Mouse (Mus musculus) midbrain, embryonic 14.5 days (tissue): ENCODE results near the gene Tyw3. TPM values are rescaled to one million over a fixed set of nuclear protein-coding genes. Genes with fewer than 3 reads are reported as not detected.

Source experiments
- ATAC-seq: fragments of 200-750 bp; cut with Nextera tagmentation; 2 replicates; pipeline ENCODE4 v1.8.0; 2017; ENCODE audit warnings: moderate number of reproducible peaks, moderate library complexity; ENCODE audit not compliant: low FRiP score, low TSS enrichment
- DNase-seq: peaks from one replicate; pipeline ENCODE4 v3.0.0-alpha.2; 2015
- H3K27ac ChIP-seq: fragments of 300-500 bp; sonication (generic); replicated peaks from 2 replicates; pipeline ENCODE4 v1.5.1; 2014; ENCODE audit warnings: mild to moderate bottlenecking, low read depth, low read length, moderate library complexity
- H3K27me3 ChIP-seq: fragments of 300-500 bp; sonication (generic); 2 replicates; pipeline ENCODE4 v1.6.1; 2014; ENCODE audit warnings: low read length, control low read depth, mixed read lengths; ENCODE audit not compliant: control insufficient read depth, insufficient read depth
- H3K36me3 ChIP-seq: fragments of 300-500 bp; sonication (generic); 2 replicates; pipeline ENCODE4 v1.6.1; 2014; ENCODE audit warnings: low read length, control low read depth; ENCODE audit not compliant: control insufficient read depth, insufficient read depth
- H3K4me1 ChIP-seq: fragments of 300-500 bp; sonication (generic); 2 replicates; pipeline ENCODE4 v1.6.1; 2014; ENCODE audit warnings: mild to moderate bottlenecking, antibody characterized with exemption, low read length, control low read depth; ENCODE audit not compliant: control insufficient read depth, insufficient read depth
- H3K4me2 ChIP-seq: fragments of 300-500 bp; sonication (generic); 2 replicates; pipeline ENCODE4 v1.6.1; 2014; ENCODE audit warnings: mild to moderate bottlenecking, low read length, moderate library complexity
- H3K4me3 ChIP-seq: fragments of 300-500 bp; sonication (generic); replicated peaks from 2 replicates; pipeline ENCODE4 v1.5.1; 2014; ENCODE audit warnings: low read depth, low read length
- H3K9ac ChIP-seq: fragments of 300-500 bp; sonication (generic); replicated peaks from 2 replicates; pipeline ENCODE4 v1.6.1; 2014; ENCODE audit warnings: mild to moderate bottlenecking, low read length, moderate library complexity
- H3K9me3 ChIP-seq: fragments of 300-500 bp; sonication (generic); 2 replicates; pipeline ENCODE4 v1.6.1; 2016; ENCODE audit warnings: low read length, control low read depth, mixed read lengths; ENCODE audit not compliant: control insufficient read depth
- WGBS: fragments of 180-500 bp; shearing (Covaris S2); extraction: QIAGEN DNeasy Blood & Tissue Kit; methylation state at CpG from one replicate; pipeline ENCODE4 v1.1.7; 2014; 5-methylcytosine and 5-hydroxymethylcytosine counted together
- polyA plus RNA-seq: library from polyadenylated mRNA; unstranded; fragments of >200 nt; fragmentation: Nextera tagmentation; extraction: Ambion mirVana; gene quantifications from 2 replicates; pipeline ENCODE4 v1.2.1, GENCODE M21; 2014

Tyw3 gene
- polyA plus RNA-seq, 1 experiment from 2014 or later: 14.3 TPM

DNA sequence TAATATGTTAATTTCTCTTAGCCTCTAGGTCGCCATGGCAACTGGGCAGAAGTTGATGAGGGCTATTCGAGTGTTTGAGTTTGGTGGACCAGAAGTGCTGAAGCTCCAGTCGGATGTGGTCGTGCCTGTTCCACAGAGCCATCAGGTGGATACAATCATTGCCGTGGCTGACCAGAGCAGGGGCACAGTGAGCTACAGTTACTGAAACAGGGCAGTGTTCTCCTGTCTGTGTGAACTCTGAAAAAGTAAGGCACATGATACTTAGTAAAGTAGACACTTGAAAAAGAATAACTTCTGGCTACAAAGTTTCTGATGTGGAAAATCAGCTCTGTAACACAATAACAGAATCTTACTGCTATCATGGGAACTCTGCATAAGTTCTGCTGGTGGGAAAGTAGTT lies 8.0 kb upstream of the Tyw3 start:
- Histone ChIP-seq H3K9me3 (no peaks in the 10 kb centered on the region), H3K9ac (no peak overlapping the region), H3K36me3 (no peaks in the 10 kb centered on the region), H3K4me1 (no peaks in the 10 kb centered on the region), H3K4me3 (no peak overlapping the region), H3K4me2 (no peak overlapping the region), H3K27me3 (no peaks in the 10 kb centered on the region), H3K27ac (no peak overlapping the region)
- DNase-seq: peak; percentile 8
- WGBS: 67% methylated on average over 5 of the region's 5 CpGs
- ATAC-seq: no peak

DNA sequence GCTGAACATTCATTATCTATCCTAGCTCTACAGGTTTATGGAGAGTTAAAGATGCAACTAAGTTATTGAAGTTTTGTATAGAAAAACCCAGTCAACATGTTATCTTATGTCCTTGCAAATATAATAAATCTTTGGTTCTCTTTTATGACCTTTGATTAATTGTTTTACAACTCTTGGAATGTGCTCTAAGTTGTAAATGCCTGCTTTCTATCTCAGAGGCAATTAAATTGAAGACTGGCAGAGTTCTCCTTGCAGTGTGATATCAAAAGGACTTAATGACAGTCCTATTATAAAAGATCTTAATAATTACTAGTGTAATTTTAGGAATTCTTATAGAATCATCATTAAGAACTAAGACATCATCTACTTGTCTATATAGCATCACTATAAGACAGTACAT lies 5.2 kb upstream of the Tyw3 start:
- Histone ChIP-seq H3K4me3 (no peak overlapping the region), H3K27me3 (no peaks in the 10 kb centered on the region), H3K4me1 (0 out of 2 replicates have a peak, but pooled peaks cover 6% of the 10 kb centered on the region), H3K9ac (no peak overlapping the region), H3K9me3 (no peaks in the 10 kb centered on the region), H3K4me2 (no peak overlapping the region), H3K27ac (no peak overlapping the region), H3K36me3 (no peaks in the 10 kb centered on the region)
- ATAC-seq (no peak), DNase-seq (no peak)

DNA sequence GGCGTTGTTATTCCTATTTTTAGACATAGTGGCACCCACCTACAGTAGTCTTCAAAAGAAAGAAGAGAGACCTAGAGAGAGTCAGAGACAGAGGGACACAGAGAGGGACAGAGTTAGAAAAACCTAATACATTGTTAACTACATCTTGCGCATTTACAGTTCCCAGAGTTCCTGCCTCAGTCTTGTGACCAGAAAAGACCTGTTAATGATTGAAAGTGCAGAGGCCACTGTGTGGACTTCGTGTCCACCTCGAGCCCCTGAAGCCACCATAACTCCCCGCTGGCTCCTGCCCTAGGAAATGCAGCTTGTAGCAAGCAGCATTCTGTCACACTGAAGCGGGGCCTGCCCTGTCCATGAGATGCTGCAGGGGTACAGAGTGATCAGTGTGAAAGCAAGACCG lies 657 bp upstream of the Tyw3 start:
- peak overlapping the region; percentile 80; the same call in 1 of the 2 replicates for H3K9ac ChIP-seq

DNA sequence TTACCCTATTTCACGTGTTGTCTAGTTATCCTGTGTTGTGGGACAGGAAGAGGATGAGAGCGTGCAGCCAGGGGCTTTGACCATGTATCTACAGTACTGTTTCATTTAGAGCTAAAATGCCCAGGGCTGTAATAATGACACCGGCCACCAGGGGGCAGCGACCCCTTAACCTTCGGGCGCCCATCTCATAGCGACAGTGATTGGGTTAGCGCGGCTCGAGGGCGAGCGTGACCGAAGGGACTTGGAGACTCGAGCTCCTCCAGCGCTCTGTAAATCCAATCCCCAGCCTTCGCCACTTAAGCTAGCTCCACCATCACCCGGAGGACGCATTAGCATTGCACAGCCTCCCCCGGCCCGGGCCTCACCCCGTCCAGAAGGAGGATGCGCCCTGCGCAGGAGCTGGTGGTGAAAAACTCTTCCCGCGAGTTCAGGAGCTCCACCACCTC lies 393 bp downstream of the Tyw3 start, which contains the start of gene Cryz:
Gene Cryz (plus strand): TSS at position 224 of the 446 bp plus-strand sequence.
- ATAC-seq (peak; percentile 90), DNase-seq (peak; percentile 95)
- peak within 1 kb of the TSS; percentile 82 for H3K4me3 ChIP-seq
- peak within 1 kb of the TSS; percentile 77 for H3K4me2 ChIP-seq
- peak within 1 kb of the TSS; percentile 80 for H3K9ac ChIP-seq
- no peaks in the 10 kb centered on the region for H3K27me3 ChIP-seq
- H3K27ac ChIP-seq: peak within 1 kb of the TSS; percentile 93
- no peaks in the 10 kb centered on the region for H3K9me3 ChIP-seq
- peaks cover 27% of the 10 kb centered on the region for H3K36me3 ChIP-seq
- H3K4me1 ChIP-seq: 0 out of 2 replicates have a peak, but pooled peaks cover 9% of the 10 kb centered on the region
- under 1% methylated on average over 25 of the region's 25 CpGs for WGBS

More for the DNA sequence above, 657 bp upstream of the Tyw3 start:
- no peak for ATAC-seq
- H3K27me3 ChIP-seq: no peaks in the 10 kb centered on the region
- WGBS: 45% methylated on average over 7 of the region's 7 CpGs
- H3K36me3 ChIP-seq: peaks cover 17% of the 10 kb centered on the region
- no peaks in the 10 kb centered on the region for H3K9me3 ChIP-seq
- H3K4me3 ChIP-seq: peak overlapping the region; percentile 82
- H3K27ac ChIP-seq: no peak overlapping the region
- no peak for DNase-seq
- H3K4me2 ChIP-seq: peak overlapping the region; percentile 77
- H3K4me1 ChIP-seq: 0 out of 2 replicates have a peak, but pooled peaks cover 9% of the 10 kb centered on the region

DNA sequence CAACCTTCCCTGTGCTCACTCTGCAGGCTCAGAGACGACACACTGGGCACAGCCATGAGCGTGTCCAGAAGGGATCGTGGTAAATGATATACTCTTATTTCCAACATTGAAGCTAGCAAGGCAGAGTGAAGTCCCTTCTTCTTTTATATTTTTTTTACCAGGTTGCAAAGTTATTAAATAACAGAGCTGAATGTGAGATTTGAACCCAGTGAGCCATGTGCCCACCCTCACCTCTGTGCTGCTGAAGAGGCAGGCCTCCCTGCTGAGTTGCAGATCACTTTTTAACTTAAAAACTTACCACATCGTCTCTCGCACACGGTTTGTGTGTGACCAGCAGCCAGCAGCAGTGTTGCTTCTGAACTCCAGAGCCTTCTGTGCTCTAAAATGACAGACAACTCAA lies 2.7 kb downstream of the Tyw3 start:
- ATAC-seq (no peak), DNase-seq (no peak)
- Histone ChIP-seq H3K27ac (no peak overlapping the region), H3K4me1 (0 out of 2 replicates have a peak, but pooled peaks cover 9% of the 10 kb centered on the region), H3K4me2 (no peak overlapping the region), H3K4me3 (no peak overlapping the region), H3K9ac (no peak overlapping the region), H3K36me3 (peaks cover 50% of the 10 kb centered on the region), H3K27me3 (no peaks in the 10 kb centered on the region), H3K9me3 (no peaks in the 10 kb centered on the region)
- WGBS: 98% methylated on average over 6 of the region's 6 CpGs

DNA sequence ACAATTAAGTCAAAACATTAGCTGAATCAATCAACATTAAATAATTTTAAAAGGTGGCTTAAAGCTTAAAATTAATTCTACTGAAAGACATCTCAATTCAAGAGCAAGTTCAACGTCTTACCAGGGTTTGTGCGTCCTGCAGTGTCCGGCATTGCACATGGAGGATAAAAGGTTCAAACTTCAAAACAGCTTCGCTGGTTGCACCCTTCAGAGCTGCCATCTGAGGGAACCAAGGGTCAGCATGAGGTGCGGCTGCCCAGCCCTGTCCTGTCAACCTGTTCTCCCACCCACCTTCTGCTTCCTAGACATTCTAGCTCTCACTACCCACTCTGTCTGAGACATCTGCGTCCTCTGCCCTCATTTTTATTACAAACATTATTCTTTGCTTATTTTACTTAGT lies 3.3 kb downstream of the Tyw3 start:
- 97% methylated on average over 6 of the region's 6 CpGs for WGBS
- no peak overlapping the region for H3K27ac ChIP-seq
- ATAC-seq: no peak
- H3K9me3 ChIP-seq: no peaks in the 10 kb centered on the region
- H3K4me1 ChIP-seq: 0 out of 2 replicates have a peak, but pooled peaks cover 9% of the 10 kb centered on the region
- no peak overlapping the region for H3K4me2 ChIP-seq
- DNase-seq: no peak
- H3K4me3 ChIP-seq: no peak overlapping the region
- H3K9ac ChIP-seq: no peak overlapping the region
- H3K36me3 ChIP-seq: peaks cover 50% of the 10 kb centered on the region
- H3K27me3 ChIP-seq: no peaks in the 10 kb centered on the region

DNA sequence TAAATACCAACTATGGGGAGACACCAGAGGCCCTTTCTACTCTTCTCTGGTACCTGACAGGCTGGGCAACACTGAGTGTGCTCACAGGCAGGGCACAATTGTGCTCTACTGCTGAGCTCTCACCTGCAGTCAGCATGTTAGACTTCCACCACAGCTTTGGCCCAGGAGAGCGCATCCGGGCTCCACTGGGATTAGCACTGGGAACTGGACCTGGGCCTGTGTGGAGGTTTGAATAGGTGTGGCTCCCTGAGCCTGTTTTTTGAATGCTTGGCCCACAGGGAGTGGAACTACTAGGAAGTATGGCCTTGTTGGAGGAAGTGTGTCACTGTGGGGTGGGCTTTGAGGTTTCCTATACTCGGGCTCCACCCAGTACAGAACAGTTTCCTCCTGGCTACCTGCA lies 5.3 kb downstream of the Tyw3 start:
- Histone ChIP-seq H3K9ac (no peak overlapping the region), H3K36me3 (peaks cover 65% of the 10 kb centered on the region), H3K4me2 (no peak overlapping the region), H3K27ac (no peak overlapping the region), H3K4me1 (0 out of 2 replicates have a peak, but pooled peaks cover 3% of the 10 kb centered on the region), H3K4me3 (no peak overlapping the region), H3K9me3 (no peaks in the 10 kb centered on the region), H3K27me3 (no peaks in the 10 kb centered on the region)
- ATAC-seq: no peak
- 95% methylated on average over 3 of the region's 3 CpGs for WGBS
- no peak for DNase-seq

DNA sequence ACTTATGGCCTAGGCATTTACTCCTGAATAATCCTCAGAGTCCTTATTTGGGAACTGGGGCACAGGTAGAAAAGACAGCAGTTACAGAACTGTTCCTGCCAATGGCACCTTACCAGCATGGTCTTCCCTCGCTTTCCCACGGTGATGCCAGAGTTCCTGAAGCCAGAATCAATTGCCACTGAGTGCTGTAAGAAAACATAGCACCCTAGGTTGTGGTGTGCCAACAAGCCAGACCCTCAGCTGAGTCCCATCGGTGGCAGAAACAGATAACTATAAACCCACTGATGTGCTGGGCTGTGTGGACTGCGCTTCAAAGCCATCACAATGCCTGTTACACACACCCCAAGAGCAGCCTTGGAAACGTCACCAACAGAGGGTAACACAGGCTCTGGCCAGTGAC lies 5.9 kb downstream of the Tyw3 start:
- H3K4me2 ChIP-seq: no peak overlapping the region
- no peaks in the 10 kb centered on the region for H3K9me3 ChIP-seq
- ATAC-seq (no peak), DNase-seq (no peak)
- 95% methylated on average over 5 of the region's 5 CpGs for WGBS
- H3K36me3 ChIP-seq: peaks cover 72% of the 10 kb centered on the region
- 0 out of 2 replicates have a peak, but pooled peaks cover under 1% of the 10 kb centered on the region for H3K4me1 ChIP-seq
- H3K4me3 ChIP-seq: no peak overlapping the region
- no peak overlapping the region for H3K9ac ChIP-seq
- no peaks in the 10 kb centered on the region for H3K27me3 ChIP-seq
- H3K27ac ChIP-seq: no peak overlapping the region

DNA sequence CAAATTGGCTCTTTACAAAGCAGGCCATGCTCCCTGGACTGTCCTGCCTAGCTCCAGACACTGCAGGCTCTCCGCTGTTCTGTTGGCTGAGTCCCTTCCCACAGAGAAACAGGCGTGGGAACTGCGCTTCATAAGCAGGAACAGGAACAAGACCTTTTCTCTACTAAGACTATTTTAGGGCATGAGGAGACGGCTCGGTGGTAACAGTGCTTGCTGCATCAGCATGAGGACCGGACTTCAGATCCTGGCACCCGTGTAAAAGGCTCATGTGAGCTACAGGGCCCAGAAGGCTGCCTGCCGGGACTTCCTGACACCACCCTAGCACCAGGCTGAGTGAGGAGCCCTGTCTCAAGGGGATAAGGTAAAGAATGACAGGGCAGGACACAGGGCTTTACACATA lies 12.6 kb downstream of the Tyw3 start:
- H3K4me2 ChIP-seq: no peak overlapping the region
- H3K9me3 ChIP-seq: no peaks in the 10 kb centered on the region
- 96% methylated on average over 8 of the region's 8 CpGs for WGBS
- no peak overlapping the region for H3K9ac ChIP-seq
- H3K27me3 ChIP-seq: no peaks in the 10 kb centered on the region
- peaks cover 49% of the 10 kb centered on the region for H3K36me3 ChIP-seq
- ATAC-seq: no peak
- H3K4me3 ChIP-seq: no peak overlapping the region
- no peaks in the 10 kb centered on the region for H3K4me1 ChIP-seq
- no peak for DNase-seq
- H3K27ac ChIP-seq: no peak overlapping the region
